Mouse (Mus musculus) liver, embryonic 13.5 days (tissue): ENCODE data around the gene Fmnl1. TPM values are rescaled to one million over a fixed set of nuclear protein-coding genes. Genes with fewer than 3 reads are reported as not detected.

Experiments used
- ATAC-seq: fragments of 200-750 bp; cut with Nextera tagmentation; 2 replicates; pipeline ENCODE4 v1.8.0; 2017; ENCODE audit warnings: low read depth, mild to moderate bottlenecking, moderate number of reproducible peaks, moderate library complexity
- DNase-seq: peaks from one replicate; pipeline ENCODE4 v3.0.0; 2022
- H3K27ac ChIP-seq: fragments of 300-500 bp; sonication (generic); 2 replicates; pipeline ENCODE4 v1.5.1; 2015; ENCODE audit warnings: moderate library complexity, mild to moderate bottlenecking, inconsistent platforms
- H3K27me3 ChIP-seq: fragments of 300-500 bp; sonication (generic); 2 replicates; pipeline ENCODE4 v1.6.1; 2015; ENCODE audit warnings: mild to moderate bottlenecking, inconsistent platforms
- H3K36me3 ChIP-seq: fragments of 300-500 bp; sonication (generic); 2 replicates; pipeline ENCODE4 v1.6.1; 2015; ENCODE audit warnings: mild to moderate bottlenecking, inconsistent platforms
- H3K4me1 ChIP-seq: fragments of 300-500 bp; sonication (generic); replicated peaks from 2 replicates; pipeline ENCODE4 v1.6.1; 2015; ENCODE audit warnings: inconsistent platforms
- H3K4me2 ChIP-seq: fragments of 300-500 bp; sonication (generic); 2 replicates; pipeline ENCODE4 v1.6.1; 2015; ENCODE audit warnings: inconsistent platforms, mild to moderate bottlenecking, moderate library complexity
- H3K4me3 ChIP-seq: fragments of 300-500 bp; sonication (generic); replicated peaks from 2 replicates; pipeline ENCODE4 v1.5.1; 2015; ENCODE audit warnings: mild to moderate bottlenecking, inconsistent platforms
- H3K9ac ChIP-seq: fragments of 300-500 bp; sonication (generic); 2 replicates; pipeline ENCODE4 v1.6.1; 2015; ENCODE audit warnings: mild to moderate bottlenecking, inconsistent platforms
- H3K9me3 ChIP-seq: fragments of 300-500 bp; sonication (generic); replicated peaks from 2 replicates; pipeline ENCODE4 v1.6.1; 2016; ENCODE audit warnings: inconsistent platforms
- WGBS: fragments of 180-500 bp; shearing (Covaris S2); methylation state at CpG from one replicate; pipeline ENCODE4 v1.1.7; 2015; ENCODE audit not compliant: insufficient replicate concordance; 5-methylcytosine and 5-hydroxymethylcytosine counted together
- polyA plus RNA-seq: library from polyadenylated mRNA; unstranded; fragments of >200 nt; fragmentation: Nextera tagmentation; extraction: Ambion mirVana; gene quantifications from 2 replicates; pipeline ENCODE4 v1.2.1, GENCODE M21; 2015

Gene Fmnl1
- polyA plus RNA-seq, 1 experiment from 2014 or later, result 3.0 TPM

DNA sequence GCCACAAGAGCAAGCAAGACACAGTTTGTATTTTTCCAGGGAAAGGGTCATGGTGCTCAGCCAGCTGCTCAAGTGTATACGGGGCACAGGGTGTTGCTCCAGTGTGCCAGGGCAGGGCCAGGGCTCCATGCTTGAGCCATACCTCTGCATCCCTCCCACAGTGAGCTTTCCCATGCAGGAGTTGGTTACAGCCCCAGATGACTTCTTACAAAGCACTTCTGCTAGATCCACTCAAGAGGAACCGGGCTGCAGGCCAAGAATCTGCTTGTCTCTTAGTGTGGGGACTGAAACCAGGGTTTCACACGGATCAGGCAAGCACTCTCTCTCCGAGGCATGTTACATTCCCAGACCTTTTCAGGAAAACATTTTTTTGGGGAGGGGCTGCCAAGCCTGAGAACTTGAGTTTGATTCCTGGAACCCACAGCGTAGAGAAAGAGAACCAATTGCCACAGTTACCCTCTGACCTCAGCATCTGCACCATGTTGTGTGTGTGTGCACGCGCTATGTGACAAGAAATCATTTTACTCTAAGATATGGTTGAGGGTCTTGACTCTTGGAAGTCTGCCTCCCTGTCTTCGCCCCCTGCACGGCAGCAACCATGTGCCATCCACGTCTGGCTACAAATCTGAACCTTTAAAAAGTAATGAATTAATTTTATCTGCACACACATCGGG lies 76.7 kb downstream of the Fmnl1 start:
- H3K4me2 ChIP-seq, result no peak overlapping the region
- H3K4me1 ChIP-seq, result peaks cover 24% of the 10 kb centered on the region
- 78% methylated on average over 11 of the region's 11 CpGs for WGBS
- no peak for ATAC-seq
- H3K9ac ChIP-seq, result no peak overlapping the region
- no peak overlapping the region for H3K27ac ChIP-seq
- no peak overlapping the region for H3K4me3 ChIP-seq
- H3K27me3 ChIP-seq, result no peaks in the 10 kb centered on the region
- DNase-seq, result no peak
- no peaks in the 10 kb centered on the region for H3K9me3 ChIP-seq
- no peaks in the 10 kb centered on the region for H3K36me3 ChIP-seq

Other genes with a start within 250 kb of the Fmnl1 start
- gene Kif18b, start 246.0 kb upstream of the Fmnl1 start, polyA plus RNA-seq, result 9.0 and 9.3 TPM in 2 replicates
- 0.07 and 0.10 TPM in 2 replicates for gene C1ql1, start 224.4 kb upstream of the Fmnl1 start, polyA plus RNA-seq
- gene Nmt1, start 142.9 kb upstream of the Fmnl1 start, polyA plus RNA-seq, result 47.8 and 52.2 TPM in 2 replicates
- 29.9 and 37.3 TPM in 2 replicates for gene Dcakd, start 142.8 kb upstream of the Fmnl1 start, polyA plus RNA-seq
- 0.28 and 0.50 TPM in 2 replicates for gene Plcd3, start 69.4 kb upstream of the Fmnl1 start, polyA plus RNA-seq
- 60.4 and 62.2 TPM in 2 replicates for gene Acbd4, start 69.4 kb upstream of the Fmnl1 start, polyA plus RNA-seq
- gene Hexim1, start 54.9 kb upstream of the Fmnl1 start, polyA plus RNA-seq, result 2.6 and 3.0 TPM in 2 replicates
- 6.3 and 7.7 TPM in 2 replicates for gene Hexim2, start 38.7 kb upstream of the Fmnl1 start, polyA plus RNA-seq
- gene 1700023F06Rik, start 37.5 kb downstream of the Fmnl1 start, polyA plus RNA-seq, result not detected in 2 replicates
- not detected in 2 replicates for gene Spata32, start 47.3 kb downstream of the Fmnl1 start, polyA plus RNA-seq
- 0.42 and 0.50 TPM in 2 replicates for gene Map3k14, start 96.4 kb downstream of the Fmnl1 start, polyA plus RNA-seq
- 1.6 and 1.8 TPM in 2 replicates for gene Arhgap27, start 192.6 kb downstream of the Fmnl1 start, polyA plus RNA-seq
- 2.8 and 3.8 TPM in 2 replicates for gene Plekhm1, start 241.6 kb downstream of the Fmnl1 start, polyA plus RNA-seq